Mouse (Mus musculus) testis, postnatal 14 days (tissue): ENCODE measurements at regions not wholly inside any gene's neighbourhood (a gene's known extent, or its start where the extent isn't known, plus 50 kb on each side); places are given as distances from the start of the nearest gene placed in this dataset.

Experiments
- DNase-seq: peaks from one replicate; pipeline ENCODE4 v3.0.0; 2021; ENCODE audit warnings: low spot score

DNA sequence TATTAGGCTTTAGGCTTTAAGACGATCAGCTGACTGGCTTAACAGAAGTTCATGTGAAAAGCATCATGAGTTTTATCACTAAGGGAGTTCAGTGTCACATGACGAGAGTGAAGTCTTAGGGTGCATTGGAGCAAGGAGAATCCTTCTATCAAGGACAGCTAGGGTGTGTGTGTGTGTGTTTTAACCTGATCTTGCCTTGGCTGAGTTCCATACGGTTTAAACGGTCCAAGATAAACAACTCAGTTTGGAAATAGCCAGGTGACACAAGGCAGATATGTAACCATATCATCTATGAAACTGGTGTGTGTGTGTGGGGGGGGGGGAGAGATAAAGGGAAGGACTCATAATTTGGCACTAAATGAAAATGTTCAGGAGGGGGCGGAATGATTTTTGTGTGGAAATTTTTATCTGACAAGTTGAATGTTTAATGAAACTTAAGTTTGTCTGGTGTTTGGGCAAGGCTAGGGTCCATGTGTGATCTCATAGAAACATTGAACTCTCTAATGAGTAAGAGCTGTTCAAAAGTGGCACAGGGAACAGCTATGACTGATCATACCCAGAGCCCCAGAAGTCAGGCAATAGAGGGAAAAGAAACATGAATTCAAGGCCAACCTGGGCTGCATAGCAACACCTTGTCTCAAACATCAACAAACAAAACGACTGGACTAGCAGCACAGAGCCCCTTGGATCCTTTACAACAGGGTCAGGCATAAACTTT lies 132.2 kb upstream of the Map3k1 start:
- DNase-seq = no peak

DNA sequence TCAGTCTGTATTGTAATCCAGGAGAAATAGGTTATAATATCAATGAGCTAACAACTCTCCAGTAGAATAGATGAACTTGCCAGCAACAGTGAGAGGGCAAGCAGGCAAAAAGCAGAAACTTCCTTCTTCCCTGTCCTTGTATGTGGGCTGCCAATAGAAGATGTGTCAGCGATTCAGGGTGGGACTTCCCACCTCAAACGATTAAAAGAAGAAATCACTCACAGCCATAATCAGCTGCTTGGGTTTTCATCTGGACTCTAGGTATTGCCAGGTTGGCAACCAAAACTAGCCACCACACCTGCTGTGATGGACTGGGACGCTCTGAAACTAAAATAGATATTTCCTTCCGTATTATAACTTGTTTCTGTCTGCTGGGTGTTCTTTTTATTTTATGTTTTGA lies 133.2 kb upstream of the Map3k1 start:
- DNase-seq = no peak

DNA sequence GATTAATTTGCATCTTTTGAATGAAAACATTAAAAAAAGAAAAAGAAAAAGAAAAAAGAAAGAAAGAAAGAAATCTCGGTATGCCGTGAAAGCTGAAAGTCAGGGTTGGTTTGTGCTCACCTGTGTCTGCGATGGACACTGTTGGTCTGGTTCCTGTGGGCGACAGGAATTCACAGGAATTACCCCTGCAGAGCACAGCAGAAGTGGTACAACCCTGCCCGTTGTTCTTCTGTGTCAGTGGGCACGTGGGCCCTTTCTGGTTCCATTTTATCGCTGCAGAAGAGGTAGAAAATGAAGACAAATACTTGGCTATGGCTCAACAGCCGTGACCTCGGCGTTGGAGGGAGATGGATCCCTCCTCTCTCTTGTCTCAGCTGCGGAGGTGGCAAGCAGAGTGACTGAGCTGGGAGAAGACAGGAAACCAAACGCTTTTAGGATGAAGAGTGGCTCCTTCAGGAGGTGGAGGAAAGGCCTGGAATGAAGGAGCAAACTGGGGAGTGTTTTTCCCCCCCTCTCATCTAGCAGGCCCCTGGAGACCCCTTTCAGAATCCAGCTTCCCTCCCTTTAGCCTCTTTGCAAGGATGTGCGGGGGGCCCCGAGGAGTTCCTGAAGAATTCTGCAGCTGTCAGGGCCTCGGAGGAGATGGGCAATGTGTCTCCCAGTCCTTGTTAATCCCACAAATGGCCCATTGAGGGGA lies 134.7 kb upstream of the Map3k1 start:
- DNase-seq = no peak

DNA sequence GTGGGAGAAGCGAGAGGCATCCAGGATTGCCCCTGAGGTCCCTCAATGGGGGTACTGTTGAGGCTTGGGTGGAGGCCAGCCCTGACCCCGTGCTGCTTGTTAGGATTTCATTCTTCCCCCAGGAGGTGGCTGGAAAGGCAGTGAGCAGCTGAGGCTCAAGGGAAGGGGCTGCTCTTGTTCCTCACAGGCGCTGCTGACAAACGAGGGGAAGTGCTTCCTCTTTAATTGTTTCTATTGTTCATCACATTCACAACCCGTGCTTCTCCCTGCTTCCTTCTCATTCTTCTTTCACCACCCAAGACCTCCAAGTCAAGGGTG lies 135.3 kb upstream of the Map3k1 start:
- DNase-seq = no peak

DNA sequence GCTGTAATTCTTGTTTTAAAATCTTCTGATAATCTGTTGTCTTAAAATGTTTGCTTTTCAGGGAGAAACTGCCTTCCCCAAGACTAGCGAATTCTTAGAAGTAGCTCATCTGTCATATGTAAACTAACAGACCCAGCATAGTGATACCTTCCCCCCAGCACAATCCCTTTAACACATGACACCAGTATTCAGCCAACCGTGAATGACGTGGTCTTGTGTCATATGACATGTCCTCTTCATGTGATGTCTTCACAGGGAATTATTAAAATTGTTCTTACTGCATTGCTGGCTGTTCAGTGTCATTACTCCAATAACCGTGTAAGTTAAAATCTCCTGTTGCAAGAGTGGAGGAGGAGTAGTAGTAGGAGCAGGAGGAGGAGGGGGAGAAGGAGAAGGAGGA lies 137.5 kb upstream of the Map3k1 start:
- DNase-seq = no peak

DNA sequence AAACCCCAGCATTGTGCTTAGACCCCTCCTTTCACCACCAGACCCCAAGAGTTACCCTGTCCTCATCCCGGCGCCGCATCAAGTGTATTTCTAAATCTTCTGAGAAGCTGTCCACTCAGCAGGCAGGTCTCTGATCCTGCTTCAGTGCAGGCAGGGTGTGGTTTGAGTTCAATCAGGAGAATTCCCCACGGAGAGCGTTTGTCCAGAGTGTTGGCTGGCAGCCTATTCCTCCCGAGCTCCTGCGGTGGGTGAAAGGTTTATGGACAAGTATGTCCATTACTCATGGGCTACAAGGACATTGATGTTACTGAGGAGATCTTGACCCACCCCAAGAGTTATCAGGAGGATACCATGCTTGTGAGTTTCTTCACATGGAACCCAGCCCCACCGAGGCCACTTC lies 138.0 kb upstream of the Map3k1 start:
- no peak for DNase-seq

DNA sequence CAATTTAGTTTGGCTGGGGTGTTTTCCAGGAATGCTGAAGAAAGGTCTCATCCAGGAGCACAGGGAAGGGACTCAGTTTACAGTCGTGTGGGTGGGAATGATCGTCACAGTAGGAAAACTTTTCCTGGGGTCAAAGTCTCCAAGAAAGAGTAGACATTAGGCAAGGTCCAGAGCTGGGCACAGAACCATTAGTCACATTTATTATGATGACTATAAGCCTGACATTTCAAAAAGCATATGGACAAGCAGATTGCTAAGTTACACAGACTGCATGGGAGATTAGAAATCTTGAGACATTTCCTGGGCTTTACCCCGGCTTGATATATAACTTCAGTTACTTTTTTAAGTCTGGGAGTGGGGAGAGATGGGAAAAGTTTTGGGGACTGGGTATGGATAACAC lies 139.6 kb upstream of the Map3k1 start:
- DNase-seq = no peak

DNA sequence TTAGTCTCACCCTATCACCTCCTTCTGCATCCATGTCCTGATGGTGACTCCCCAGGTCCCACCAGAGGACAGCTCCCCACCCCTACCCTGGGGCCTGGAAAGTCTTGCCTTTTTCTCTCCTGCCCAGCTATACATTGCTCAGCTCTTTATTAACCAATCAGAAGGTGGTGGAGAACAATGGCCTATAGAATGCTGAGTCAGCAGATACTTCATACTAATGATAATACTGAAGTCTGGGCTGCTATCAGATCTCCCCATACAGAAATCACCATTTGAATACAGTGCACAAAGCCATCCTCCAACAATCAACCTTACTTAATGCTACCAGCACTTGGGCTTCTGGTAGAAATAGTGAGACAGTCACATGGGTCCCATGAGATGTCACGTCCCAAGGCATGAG lies 141.2 kb upstream of the Map3k1 start:
- no peak for DNase-seq

DNA sequence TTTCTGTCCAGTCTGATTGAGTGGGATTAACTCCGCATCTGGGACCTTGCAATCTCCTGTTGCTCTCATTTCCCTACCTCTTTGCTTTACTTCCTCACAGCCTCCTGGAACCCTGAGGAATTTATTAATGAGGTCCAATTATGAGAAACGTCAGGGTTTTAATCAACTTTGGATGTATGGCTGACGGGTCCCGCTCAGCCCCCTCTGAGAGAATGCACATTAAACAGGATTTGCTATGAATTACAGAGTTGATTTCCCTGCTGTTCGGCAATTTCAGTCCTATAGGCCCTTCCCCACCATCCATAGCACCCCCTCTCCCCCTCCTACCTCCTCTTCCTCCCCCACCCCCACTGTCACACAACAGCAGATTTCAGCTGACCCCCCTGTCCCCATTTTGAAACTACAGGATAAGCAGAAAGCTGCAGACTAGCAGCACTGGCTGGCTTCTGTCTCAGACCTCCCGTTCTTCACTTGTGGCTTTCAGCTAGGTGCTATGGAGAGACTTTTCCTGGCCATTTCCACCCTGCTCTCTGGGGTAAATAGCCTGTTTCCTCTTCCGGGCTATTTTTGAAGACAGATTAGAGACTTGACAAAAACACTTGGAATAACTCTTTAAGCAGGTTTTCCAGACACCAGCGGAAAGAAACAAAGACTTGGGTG lies 145.2 kb upstream of the Map3k1 start:
- no peak for DNase-seq

DNA sequence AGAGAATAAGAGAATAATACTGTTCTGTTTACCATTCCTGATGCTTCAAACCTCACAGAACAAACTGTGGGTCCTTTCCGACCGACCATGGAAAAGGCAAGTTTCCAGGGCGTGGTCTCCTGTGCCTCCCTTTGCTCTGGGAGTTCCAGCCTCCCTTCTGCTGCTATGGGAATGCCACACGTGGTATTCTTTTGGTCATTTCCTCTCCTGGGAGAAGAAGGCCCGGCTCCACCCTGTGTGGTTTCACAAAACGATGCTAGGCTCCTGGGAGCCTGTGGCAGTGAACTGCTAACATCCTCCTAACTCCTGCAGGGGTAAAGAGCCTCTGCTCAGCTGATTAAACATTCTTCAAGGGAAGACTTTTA lies 145.7 kb upstream of the Map3k1 start:
- DNase-seq = no peak

DNA sequence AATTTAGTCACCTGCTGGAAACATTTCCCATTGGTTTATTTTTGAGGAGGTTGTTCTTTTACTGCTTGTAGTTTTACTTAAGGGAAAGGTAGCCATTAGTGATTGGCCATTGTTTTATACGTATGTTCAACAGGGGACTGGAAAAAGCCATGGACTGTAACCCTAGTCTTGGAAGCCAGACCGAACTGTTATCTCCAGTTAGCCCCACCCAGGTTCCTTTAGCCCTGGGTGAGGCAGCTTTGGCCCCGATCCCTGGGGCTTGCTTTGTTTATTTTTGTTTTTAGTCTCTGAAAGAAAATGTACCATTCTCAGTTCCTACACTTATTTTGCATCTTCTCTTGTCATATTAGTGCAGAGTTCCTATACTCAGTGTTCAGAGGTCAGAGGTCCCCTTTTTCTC lies 148.3 kb upstream of the Map3k1 start:
- DNase-seq = no peak

DNA sequence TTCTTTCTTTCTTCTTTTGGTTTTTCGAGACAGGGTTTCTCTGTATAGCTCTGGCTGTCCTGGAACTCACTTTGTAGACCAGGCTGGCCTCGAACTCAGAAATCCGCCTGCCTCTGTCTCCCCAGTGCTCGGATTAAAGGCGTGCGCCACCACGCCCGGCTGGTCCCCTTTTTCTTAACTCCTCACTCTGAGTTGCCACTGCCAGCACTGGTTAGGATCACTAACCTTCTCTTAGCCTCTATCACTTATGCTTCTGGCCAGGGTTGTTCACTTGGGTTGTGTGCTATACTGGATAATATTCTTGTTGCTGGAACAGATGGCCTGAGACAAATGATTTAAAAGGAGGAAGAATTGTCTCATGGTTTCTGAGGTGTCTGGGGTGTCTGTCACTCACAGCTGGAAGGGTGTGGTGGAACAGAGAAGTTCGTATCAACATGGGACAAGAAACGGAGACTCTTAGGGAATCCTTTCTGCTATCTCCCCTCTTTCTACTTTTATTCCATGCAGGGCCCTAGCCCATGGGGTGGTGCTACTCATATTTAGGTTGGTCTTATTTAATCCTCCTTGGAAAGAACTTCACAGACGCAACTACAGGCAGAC lies 149.0 kb upstream of the Map3k1 start:
- no peak for DNase-seq

DNA sequence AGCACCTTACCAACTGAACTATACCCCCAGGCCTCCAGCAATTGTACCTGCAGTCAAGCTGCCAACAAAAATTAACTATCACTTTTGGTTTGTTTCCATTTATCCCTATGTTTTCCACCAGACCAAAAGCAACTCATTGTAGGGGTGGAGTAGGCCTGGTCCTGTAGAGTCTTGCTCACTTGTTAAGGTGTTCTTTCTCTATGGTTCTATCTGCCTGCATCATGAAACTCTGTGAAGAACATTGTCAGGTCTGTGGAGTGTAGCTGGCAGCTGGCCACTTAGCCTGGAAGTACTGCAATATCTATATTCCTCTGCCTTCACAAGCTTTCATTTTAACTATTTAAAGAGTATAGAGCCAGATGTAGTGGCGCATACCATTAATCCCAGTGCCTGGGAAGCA lies 149.6 kb upstream of the Map3k1 start:
- DNase-seq = no peak

DNA sequence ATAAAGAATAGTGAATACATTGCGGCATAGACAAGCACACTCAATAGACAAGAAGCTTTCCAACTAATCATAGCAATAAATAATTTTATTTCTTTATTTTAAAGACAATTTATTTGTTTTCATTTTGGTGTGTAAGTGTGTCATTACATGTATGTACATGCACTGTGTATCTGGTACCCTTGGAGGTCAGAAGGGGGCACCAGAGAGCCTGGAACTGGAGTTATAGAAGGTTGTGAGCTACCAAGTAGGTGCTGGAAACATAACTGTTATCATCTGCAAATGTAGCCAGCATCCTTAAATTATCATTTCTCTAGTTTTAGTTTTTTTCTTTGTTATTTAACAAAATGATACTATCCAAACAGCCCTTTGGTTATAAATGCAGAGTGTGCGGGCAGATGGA lies 151.2 kb upstream of the Map3k1 start:
- DNase-seq = no peak

DNA sequence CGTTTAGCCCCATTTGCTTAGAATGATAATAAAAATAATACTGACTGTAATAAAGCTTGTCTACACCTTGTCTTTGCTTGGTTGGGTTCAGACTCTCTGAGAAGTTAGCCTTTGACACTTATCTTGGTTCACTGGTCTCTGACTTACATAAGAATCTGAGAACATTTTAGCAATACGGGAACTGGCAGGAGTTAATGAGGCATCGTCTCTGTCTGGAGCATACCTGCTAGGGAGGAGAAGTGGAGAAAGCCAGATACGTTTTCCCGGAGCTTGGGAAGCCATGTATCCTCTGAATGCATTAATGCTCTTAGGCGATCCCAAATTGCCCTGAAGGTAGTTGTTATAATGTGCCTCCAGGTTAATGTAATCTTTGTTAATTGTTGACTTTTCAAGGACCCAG lies 152.6 kb upstream of the Map3k1 start:
- DNase-seq = no peak

DNA sequence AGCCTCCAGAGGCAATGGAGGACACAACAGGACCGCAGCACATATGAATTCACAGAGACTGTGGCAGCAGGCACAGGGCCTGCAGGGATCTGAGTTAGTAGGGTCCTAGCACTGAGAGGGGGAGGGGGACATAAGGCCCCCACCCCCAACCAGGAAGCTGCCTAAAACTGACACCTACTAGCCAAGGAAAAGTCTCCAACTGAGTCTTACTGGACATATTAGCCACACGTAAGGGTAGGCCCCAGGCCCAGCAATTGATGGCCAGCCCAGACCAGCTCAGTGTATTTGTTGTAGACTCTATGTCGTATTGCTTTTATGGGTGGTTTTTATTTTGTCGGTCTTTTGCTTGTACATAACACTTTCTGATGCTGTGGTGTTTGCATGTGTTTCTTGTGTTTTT lies 153.4 kb upstream of the Map3k1 start:
- DNase-seq = no peak

DNA sequence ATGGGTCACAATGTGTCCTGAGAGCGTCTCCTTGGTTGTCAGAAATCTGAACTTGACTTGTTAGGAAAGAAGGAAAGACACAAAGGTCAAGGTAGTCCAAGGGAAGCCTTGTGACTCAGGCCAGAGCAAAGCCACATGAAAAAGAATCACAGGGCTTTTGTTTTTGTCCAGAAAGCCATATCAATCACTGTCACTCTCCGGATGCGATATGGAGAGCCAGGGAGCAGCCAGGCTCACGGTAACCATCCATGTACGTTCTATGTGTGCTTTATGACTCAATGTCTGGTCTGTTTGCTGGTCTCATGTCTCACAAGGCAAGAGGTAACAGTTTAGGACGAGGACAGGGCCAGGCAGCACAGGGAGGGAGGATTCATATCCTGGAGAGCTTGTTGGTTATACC lies 157.3 kb upstream of the Map3k1 start:
- DNase-seq = no peak

DNA sequence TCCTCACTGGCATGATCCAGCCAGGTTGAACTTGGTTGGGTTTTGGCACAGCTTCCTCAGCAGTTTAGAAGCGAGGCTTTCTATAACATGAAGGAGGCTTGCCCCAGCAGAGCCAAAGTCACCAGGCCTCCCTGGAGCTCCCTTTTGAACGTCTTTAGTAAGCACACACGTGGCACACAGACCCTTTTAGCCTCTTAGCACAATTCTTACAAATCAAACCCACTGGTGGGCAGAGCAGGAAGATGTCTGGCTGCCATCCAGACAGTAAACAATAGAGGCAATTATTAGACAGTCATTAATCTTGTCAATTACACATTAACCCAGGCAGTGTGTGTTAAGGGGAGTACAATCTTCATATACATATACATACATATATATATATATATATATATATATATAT lies 157.8 kb upstream of the Map3k1 start:
- DNase-seq = no peak

DNA sequence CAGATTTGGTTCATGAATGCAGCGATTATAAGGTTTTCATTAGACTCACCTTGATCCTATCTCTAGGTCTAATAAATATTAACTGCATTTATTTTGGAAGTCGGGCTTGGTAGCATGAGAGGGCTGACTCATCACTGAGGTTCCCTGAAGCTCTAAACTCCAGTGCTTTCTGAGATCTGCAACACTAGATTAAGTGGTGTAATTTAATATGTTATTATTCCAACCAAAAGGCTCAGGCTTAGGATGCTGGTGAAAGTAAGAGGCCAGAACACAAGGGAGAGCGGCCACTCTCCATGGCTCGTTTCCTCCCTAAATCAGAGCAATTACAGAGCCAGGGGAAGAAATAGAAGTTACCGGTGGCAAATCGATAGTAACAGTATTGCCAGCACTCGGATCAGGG lies 159.4 kb upstream of the Map3k1 start:
- DNase-seq = no peak

DNA sequence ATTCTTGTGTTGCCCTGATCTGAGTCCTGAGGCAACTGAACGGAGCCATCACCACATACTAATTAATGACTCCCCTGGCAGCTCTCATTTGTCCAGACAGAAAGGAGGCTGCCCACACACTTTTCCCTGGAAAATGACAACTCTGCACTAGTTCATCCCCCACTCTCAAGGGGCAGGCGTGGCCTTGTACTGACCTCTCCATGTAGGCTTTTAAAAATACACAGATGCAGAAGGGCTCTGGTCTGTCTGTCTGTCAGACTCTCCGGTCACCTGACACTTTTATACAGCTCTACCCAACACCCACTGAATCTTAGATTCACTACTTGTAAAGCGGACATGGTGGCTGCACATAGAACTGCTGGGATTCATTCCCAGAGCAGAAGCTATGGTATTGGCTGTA lies 165.5 kb upstream of the Map3k1 start:
- DNase-seq = no peak

DNA sequence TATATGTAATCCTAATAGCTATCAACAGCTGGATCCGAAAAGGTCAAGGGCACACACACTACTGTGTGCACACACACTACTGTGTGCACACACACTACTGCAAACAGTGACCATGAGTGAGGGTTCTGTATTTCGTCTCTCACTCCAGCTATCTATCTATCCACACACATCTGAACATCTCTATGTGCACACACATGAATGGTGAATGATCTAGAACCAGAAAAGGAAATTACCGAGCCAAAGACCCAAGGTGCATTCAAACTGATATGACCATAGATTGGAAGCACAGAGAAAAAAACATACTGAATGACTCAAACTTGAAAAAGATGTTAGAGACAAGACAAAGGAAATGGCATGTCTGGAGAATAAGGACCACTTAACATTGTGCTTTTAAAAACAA lies 166.8 kb upstream of the Map3k1 start:
- DNase-seq = no peak

DNA sequence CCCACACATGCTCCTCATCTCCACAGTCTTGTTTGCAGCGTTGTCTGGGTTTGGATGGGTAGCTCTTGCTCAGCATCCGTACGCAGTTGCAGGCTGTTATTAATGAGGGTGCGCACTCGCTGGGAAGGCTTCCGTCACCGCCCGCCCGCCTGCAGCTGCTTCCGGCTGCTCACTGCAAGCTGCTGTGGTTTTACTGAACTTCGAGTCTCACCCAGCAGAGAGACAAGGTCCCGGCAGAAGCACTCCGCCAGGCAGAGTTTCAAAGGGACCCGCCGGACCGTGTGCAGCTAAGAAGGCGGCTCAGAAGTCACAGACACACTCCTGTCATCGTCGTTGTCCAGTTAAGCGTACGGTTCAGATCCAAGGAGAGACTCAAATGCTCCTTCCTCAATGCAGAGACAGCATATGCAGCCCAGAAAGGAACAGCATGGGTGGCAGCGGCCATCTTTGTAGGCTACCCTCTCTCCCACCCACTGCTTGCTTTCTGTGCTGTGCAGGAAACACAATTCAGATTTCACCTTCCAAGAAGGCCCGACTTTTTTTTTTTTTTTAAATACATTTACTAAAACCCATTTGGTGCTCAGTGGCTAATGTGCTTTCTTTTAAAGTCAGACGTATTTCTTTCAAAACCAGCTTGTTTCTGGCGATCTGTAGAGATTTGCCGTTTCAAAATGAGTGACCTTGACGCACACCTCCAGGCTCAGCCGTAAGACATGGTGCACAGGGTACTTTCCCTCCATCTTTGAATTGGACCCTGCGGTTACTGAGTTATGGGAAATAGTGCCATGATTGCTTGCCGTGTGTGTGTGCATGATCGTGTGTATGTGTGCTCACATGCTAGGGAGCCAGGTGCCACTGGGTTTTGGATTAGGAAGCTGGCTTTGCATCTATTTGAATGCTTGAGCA lies 169.2 kb upstream of the Map3k1 start:
- no peak for DNase-seq

DNA sequence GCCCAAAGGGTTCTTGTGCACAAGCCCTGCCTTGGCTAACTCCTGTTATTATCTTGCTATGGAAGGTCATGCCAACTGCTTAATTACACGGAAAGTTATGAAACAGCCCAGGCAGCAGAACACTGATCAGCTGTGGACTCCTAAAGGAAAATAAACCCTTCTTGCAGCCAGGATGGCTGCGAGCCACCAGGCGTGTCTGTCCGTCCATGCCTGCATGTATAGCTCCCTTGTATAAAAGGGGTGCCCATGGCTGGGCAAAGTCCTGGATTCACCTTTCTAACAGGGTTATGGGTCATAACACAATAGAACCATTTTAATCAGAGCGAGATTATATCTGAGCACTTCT lies 169.9 kb upstream of the Map3k1 start:
- DNase-seq = no peak
